Mouse (Mus musculus) macrophage (primary cell): ENCODE measurements around the gene Spata5. TPM values are rescaled to one million over a fixed set of nuclear protein-coding genes. Genes with fewer than 3 reads are reported as not detected.

ENCODE experiments used
- H3K27ac ChIP-seq: fragments of 350-480 bp; formaldehyde crosslinking; 2 replicates; pipeline ENCODE4 v1.9.0; 2021
- H3K36me3 ChIP-seq: fragments of 350-480 bp; formaldehyde crosslinking; 2 replicates; pipeline ENCODE4 v1.9.0; 2021; ENCODE audit errors: inconsistent target
- H3K4me3 ChIP-seq: fragments of 350-480 bp; formaldehyde crosslinking; 2 replicates; pipeline ENCODE4 v1.9.0; 2021; ENCODE audit errors: inconsistent target
- H3K79me2 ChIP-seq: fragments of 350-480 bp; formaldehyde crosslinking; 2 replicates; pipeline ENCODE4 v1.9.0; 2021; ENCODE audit errors: inconsistent target
- WGBS: methylation state at CpG from one replicate; pipeline ENCODE4 v1.1.7; 2026; ENCODE audit warnings: inconsistent platforms; ENCODE audit not compliant: missing documents; 5-methylcytosine and 5-hydroxymethylcytosine counted together
- polyA plus RNA-seq: library from polyadenylated mRNA; stranded (reverse); fragments of 250-400 nt; gene quantifications from 3 replicates; pipeline ENCODE4 v1.2.4, GENCODE M21; 2018; ENCODE audit warnings: inconsistent platforms

Gene Spata5
- polyA plus RNA-seq, 1 experiment from 2014 or later = 14.8 TPM

- H3K36me3 ChIP-seq = no peaks in the 10 kb centered on the region
- 92% methylated on average over 11 of the region's 11 CpGs for WGBS
- H3K27ac ChIP-seq = no peak overlapping the region
- H3K4me3 ChIP-seq = no peak overlapping the region
- H3K79me2 ChIP-seq = no peaks in the 10 kb centered on the region
Observed at GRCm38 (mm10) chr3:37401729-37402610, 17.7 kb upstream of the Spata5 start.

DNA sequence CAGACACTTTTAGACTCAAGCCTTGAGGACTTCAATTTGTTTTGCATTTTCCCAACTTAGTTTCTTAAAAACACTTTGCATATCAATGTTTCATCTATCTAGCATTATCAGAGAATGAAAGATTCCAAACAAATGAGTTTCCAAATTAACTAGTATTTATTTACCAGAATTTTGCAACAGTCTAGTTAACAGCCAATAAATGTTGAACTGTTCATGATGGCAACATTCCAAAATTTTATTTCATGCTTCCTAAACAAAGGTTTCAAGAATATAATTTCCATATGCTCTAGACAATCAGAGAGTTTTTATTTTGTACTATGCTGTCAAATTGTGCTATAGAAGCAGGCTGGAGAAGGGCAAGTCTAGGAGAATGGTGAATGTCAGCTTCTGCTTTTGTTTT lies 12.1 kb upstream of the Spata5 start:
- Histone ChIP-seq H3K36me3 (no peaks in the 10 kb centered on the region), H3K4me3 (no peak overlapping the region), H3K79me2 (no peaks in the 10 kb centered on the region), H3K27ac (no peak overlapping the region)

DNA sequence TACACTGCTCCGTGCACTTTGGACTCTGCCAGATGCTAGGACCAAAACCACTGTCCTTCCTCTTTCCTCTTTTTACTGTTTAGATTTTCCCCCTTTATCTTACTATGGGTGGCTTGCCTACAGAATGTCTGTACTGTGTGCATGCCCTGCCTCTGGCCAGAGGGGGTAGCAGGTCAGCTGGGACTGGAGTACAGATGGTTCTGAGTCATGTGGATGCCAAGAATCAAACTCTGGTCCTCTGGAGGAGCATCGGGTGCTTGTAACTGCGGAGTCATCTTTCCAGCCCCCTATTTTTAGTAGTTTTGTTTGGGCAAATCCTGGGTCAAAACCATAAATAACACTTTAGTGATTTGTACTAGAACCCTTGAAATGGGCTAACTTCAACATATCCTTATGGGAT lies 6.2 kb upstream of the Spata5 start:
- H3K36me3 ChIP-seq = no peaks in the 10 kb centered on the region
- H3K4me3 ChIP-seq = no peak overlapping the region
- WGBS = 84% methylated on average over 3 of the region's 3 CpGs
- no peaks in the 10 kb centered on the region for H3K79me2 ChIP-seq
- no peak overlapping the region for H3K27ac ChIP-seq

DNA sequence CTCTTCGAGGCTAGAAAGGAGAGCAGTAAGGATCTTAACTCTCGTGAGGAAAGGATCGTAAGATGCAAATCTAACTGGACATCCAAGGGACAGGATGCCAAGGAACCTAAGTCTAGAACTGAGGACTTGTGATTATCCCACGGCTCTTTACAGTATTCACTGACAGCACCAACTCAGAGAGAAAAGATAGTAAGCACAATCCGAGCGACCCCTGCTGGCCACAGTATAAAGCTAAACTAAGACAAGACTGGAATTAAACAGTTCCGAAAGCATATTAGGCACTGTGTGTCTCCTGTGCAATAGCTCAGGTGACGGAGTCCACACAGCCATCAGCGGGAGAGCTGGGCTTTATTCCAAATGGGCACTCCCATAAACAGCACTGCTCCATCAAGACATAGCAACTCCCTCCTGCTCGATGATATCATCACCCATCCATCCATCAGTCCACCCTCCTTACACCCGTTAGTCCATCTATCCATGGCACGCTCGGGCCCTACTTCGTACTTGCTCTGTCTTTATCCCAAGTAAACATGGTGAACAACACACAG lies 5.2 kb upstream of the Spata5 start:
- 67% methylated on average over 14 of the region's 14 CpGs for WGBS
- H3K4me3 ChIP-seq = no peak overlapping the region

DNA sequence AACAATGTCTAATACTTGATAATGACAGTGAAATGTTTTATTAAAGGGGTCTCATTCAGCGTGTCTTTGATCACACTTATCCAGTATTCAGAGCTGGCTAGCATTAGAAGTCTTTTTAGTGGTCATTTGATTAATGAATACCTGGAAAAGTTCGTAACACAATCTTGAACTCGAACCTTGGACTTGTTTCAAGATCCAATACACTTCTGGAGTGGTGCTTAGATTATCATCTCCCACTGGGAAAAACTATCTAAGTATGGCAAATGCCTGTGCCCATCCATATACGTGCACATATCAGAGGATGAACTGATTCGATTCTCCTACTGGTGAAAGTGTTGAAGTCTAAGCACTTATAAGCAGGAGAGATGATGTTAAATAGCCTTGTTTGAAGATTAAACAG lies 1.4 kb upstream of the Spata5 start:
- Histone ChIP-seq H3K79me2 (peaks cover 27% of the 10 kb centered on the region), H3K36me3 (no peaks in the 10 kb centered on the region), H3K4me3 (peak overlapping the region; percentile 70), H3K27ac (peak overlapping the region; percentile 72)
- WGBS = 86% methylated on average over 5 of the region's 5 CpGs

More for the DNA sequence above, 5.2 kb upstream of the Spata5 start:
- no peak overlapping the region for H3K27ac ChIP-seq
- H3K79me2 ChIP-seq = no peaks in the 10 kb centered on the region
- H3K36me3 ChIP-seq = no peaks in the 10 kb centered on the region

DNA sequence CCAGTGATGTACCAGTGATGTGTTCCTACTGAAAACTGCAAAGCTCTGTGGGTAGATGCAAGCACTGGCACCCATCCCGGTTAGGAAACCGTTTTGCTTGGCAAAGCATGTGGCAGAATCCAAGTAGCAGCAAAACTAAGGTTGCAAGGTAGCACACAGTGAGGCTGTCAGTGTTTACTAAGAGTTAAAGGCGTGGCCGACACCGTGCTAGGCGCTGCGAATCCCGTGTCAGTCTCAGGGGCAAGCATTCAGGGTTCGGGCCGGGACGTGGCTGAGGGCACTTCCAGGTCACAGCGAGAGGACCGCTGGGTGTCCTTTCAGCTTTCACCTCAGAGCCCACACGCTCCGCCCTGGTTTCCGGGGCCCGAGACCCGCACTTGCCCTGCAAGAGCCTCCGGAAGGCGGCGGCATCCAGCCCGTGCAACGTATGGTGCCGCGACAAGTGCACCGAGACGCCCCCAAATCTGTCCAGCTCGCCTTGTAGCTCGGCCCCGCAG lies 687 bp upstream of the Spata5 start:
- no peaks in the 10 kb centered on the region for H3K36me3 ChIP-seq
- peak overlapping the region; percentile 70 for H3K4me3 ChIP-seq
- peak overlapping the region; percentile 72 for H3K27ac ChIP-seq
- H3K79me2 ChIP-seq = peaks cover 34% of the 10 kb centered on the region
- WGBS = 1% methylated on average over 24 of the region's 30 CpGs

- 0% methylated on average over 50 of the region's 50 CpGs for WGBS
- Histone ChIP-seq H3K79me2 (peaks cover 45% of the 10 kb centered on the region), H3K36me3 (no peaks in the 10 kb centered on the region), H3K4me3 (peak within 1 kb of the TSS; percentile 70), H3K27ac (peak within 1 kb of the TSS; percentile 75)
Observed at GRCm38 (mm10) chr3:37420072-37420471, 376 bp downstream of the Spata5 start, which contains the start of gene Nudt6. Nudt6 (minus strand) TSS chr3:37420211.

DNA sequence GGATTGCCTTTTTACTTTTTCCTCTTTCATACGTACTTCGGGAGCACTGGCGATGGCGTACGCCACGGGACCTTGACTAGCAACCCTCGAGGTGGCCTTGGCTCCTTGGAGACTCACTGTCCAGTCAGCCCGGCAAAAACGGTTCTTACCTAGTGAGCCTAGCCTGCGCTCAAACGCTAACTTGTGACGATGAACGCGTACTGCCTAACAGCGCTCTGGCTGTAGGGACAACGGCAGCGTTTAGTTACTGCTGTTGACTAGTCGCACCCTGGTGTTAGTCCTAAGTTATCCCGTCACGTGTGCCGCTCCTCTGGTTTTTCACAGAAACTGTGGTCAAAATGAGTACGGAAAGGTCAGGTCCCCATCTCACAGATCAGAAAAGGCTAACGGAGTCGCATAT lies 945 bp downstream of the Spata5 start:
- H3K36me3 ChIP-seq = no peaks in the 10 kb centered on the region
- peak overlapping the region; percentile 42 for H3K27ac ChIP-seq
- H3K4me3 ChIP-seq = peak overlapping the region; percentile 62
- 0% methylated on average over 24 of the region's 24 CpGs for WGBS
- H3K79me2 ChIP-seq = peaks cover 48% of the 10 kb centered on the region

- peak overlapping the region; percentile 62 for H3K4me3 ChIP-seq
- peak overlapping the region; percentile 42 for H3K27ac ChIP-seq
Observed at GRCm38 (mm10) chr3:37421179-37421578, 1.5 kb downstream of the Spata5 start.

DNA sequence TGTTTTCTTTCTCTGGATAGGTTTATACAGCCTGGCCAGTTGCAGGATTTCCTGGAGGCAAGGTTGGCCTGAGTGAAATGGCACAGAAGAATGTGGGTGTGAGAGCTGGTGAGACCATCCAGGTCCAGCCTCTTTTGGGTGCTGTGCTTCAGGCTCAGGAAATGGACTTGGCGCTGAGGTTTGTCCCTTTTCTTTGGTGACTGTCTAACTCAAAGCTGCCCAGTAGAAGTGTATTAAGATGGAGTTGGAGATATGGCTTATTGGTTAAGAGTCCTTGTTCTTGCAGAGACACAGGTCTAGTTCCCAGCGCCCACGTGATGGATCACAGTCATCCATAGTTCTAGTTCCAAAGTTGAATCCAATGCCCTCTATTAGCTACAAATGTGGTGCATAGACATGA lies 6.4 kb downstream of the Spata5 start:
- H3K27ac ChIP-seq = no peak overlapping the region
- no peak overlapping the region for H3K4me3 ChIP-seq
- H3K36me3 ChIP-seq = peaks cover 19% of the 10 kb centered on the region; the same call in 1 of the 2 replicates
- WGBS = 94% methylated on average over 3 of the region's 3 CpGs
- H3K79me2 ChIP-seq = peaks cover 43% of the 10 kb centered on the region

More at GRCm38 (mm10) chr3:37421179-37421578, 1.5 kb downstream of the Spata5 start:
- Histone ChIP-seq H3K79me2 (peaks cover 48% of the 10 kb centered on the region), H3K36me3 (no peaks in the 10 kb centered on the region; the same call in 1 of the 2 replicates)
- WGBS = 26% methylated on average over 3 of the region's 3 CpGs

- H3K36me3 ChIP-seq = peaks cover 19% of the 10 kb centered on the region; the same call in 1 of the 2 replicates
- no peak overlapping the region for H3K4me3 ChIP-seq
- H3K79me2 ChIP-seq = peaks cover under 1% of the 10 kb centered on the region; the same call in 1 of the 2 replicates
- H3K27ac ChIP-seq = no peak overlapping the region
Observed at GRCm38 (mm10) chr3:37430359-37430758, 10.7 kb downstream of the Spata5 start.

DNA sequence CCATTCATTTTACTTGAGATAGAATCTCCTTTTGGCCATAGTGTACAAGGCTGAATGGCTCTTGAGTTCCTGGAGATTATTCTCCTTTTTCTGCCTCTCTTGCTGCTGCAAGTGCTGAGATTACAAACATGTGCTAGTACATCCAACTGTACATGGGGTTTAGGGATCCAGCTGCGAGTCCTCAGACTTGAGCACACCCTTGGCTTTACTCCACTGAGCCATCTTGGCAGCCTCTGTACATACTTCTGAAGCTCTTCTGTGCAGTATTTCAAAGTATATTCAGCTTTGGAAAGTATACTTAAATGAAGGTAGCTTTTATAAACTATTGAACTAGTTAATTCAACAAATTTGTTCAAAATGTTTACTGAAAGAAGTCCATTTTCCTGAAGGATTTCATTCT lies 20.1 kb downstream of the Spata5 start:
- no peak overlapping the region for H3K27ac ChIP-seq
- 100% methylated on average over 1 of the region's 1 CpGs for WGBS
- no peaks in the 10 kb centered on the region for H3K79me2 ChIP-seq
- no peak overlapping the region for H3K4me3 ChIP-seq
- H3K36me3 ChIP-seq = peaks cover 8% of the 10 kb centered on the region

- Histone ChIP-seq H3K4me3 (no peak overlapping the region), H3K36me3 (peaks cover 5% of the 10 kb centered on the region), H3K27ac (no peak overlapping the region), H3K79me2 (no peaks in the 10 kb centered on the region)
- WGBS = 100% methylated on average over 2 of the region's 2 CpGs
Observed at GRCm38 (mm10) chr3:37443409-37443808, 23.7 kb downstream of the Spata5 start.

GRCm38 (mm10) chr3:37455992-37456391 lies 36.3 kb downstream of the Spata5 start:
- WGBS = 83% methylated on average over 1 of the region's 1 CpGs
- Histone ChIP-seq H3K36me3 (peaks cover 5% of the 10 kb centered on the region; the same call in 1 of the 2 replicates), H3K79me2 (no peaks in the 10 kb centered on the region), H3K27ac (no peak overlapping the region), H3K4me3 (no peak overlapping the region)

- Histone ChIP-seq H3K36me3 (no peaks in the 10 kb centered on the region), H3K27ac (no peak overlapping the region), H3K79me2 (no peaks in the 10 kb centered on the region), H3K4me3 (no peak overlapping the region)
- WGBS = 94% methylated on average over 2 of the region's 2 CpGs
Observed at GRCm38 (mm10) chr3:37468170-37468569, 48.5 kb downstream of the Spata5 start.
